Mouse (Mus musculus) heart, embryonic 11.5 days (tissue): ENCODE measurements around the gene 4930455H04Rik. TPM values are rescaled to one million over a fixed set of nuclear protein-coding genes. Genes with fewer than 3 reads are reported as not detected.

Experiments
- ATAC-seq: fragments of 200-750 bp; cut with Nextera tagmentation; replicated peaks from 2 replicates; pipeline ENCODE4 v1.8.0; 2017; ENCODE audit warnings: moderate library complexity; ENCODE audit not compliant: insufficient number of reproducible peaks, low FRiP score, low TSS enrichment
- H3K27ac ChIP-seq: fragments of 300-500 bp; sonication (generic); 2 replicates; pipeline ENCODE4 v1.5.1; 2014; ENCODE audit warnings: mild to moderate bottlenecking, low read depth, low read length
- H3K27me3 ChIP-seq: fragments of 300-500 bp; sonication (generic); 2 replicates; pipeline ENCODE4 v1.6.1; 2014; ENCODE audit warnings: mild to moderate bottlenecking, low read length, mixed read lengths; ENCODE audit not compliant: control insufficient read depth, insufficient read depth
- H3K36me3 ChIP-seq: fragments of 300-500 bp; sonication (generic); 2 replicates; pipeline ENCODE4 v1.6.1; 2014; ENCODE audit warnings: mild to moderate bottlenecking, low read length, moderate library complexity, mixed read lengths; ENCODE audit not compliant: control insufficient read depth, insufficient read depth
- H3K4me1 ChIP-seq: fragments of 300-500 bp; sonication (generic); 2 replicates; pipeline ENCODE4 v1.6.1; 2014; ENCODE audit warnings: low read length; ENCODE audit not compliant: control insufficient read depth, insufficient read depth
- H3K4me2 ChIP-seq: fragments of 300-500 bp; sonication (generic); 2 replicates; pipeline ENCODE4 v1.6.1; 2014; ENCODE audit warnings: mild to moderate bottlenecking, moderate library complexity
- H3K4me3 ChIP-seq: fragments of 300-500 bp; sonication (generic); 2 replicates; pipeline ENCODE4 v1.5.1; 2014; ENCODE audit warnings: low read depth, low read length
- H3K9ac ChIP-seq: fragments of 300-500 bp; sonication (generic); 2 replicates; pipeline ENCODE4 v1.6.1; 2014; ENCODE audit warnings: mild to moderate bottlenecking, low read depth, low read length, moderate library complexity
- H3K9me3 ChIP-seq: fragments of 300-500 bp; sonication (generic); replicated peaks from 2 replicates; pipeline ENCODE4 v1.6.1; 2016; ENCODE audit warnings: low read length; ENCODE audit not compliant: control insufficient read depth
- WGBS: fragments of 180-500 bp; shearing (Covaris S2); extraction: QIAGEN DNeasy Blood & Tissue Kit; methylation state at CpG from one replicate; pipeline ENCODE4 v1.1.7; 2014; ENCODE audit not compliant: insufficient replicate concordance; 5-methylcytosine and 5-hydroxymethylcytosine counted together
- polyA plus RNA-seq: library from polyadenylated mRNA; unstranded; fragments of >200 nt; fragmentation: Nextera tagmentation; extraction: Ambion mirVana; gene quantifications from 2 replicates; pipeline ENCODE4 v1.2.1, GENCODE M21; 2014

The 4930455H04Rik gene
- polyA plus RNA-seq, 1 experiment from 2014 or later, result not detected

DNA sequence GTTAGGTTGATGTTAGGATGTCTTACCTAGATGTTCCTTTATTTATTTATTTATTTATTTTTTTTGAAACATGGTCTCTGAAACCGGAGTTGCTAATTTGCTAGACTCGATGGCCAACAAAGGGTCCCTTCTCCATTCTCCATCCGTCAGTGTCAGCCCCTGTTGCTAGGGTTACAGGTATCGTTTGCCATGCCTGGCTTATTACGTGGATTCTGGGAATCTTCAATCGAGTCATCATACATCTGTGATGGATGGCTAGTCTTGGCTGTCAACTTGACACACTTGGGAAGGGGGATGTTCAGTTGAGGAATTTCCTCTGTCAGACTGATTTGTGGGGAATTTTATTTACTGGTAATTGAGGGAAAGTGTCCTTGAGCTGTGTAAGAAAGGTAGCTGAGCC, 25.3 kb upstream of the 4930455H04Rik start:
- Histone ChIP-seq H3K9me3 (no peaks in the 10 kb centered on the region), H3K4me2 (no peak overlapping the region), H3K4me3 (no peak overlapping the region), H3K27me3 (no peaks in the 10 kb centered on the region), H3K4me1 (peaks cover 11% of the 10 kb centered on the region), H3K36me3 (no peaks in the 10 kb centered on the region), H3K27ac (no peak overlapping the region), H3K9ac (no peak overlapping the region)
- 71% methylated on average over 6 of the region's 6 CpGs for WGBS
- ATAC-seq, result no peak

DNA sequence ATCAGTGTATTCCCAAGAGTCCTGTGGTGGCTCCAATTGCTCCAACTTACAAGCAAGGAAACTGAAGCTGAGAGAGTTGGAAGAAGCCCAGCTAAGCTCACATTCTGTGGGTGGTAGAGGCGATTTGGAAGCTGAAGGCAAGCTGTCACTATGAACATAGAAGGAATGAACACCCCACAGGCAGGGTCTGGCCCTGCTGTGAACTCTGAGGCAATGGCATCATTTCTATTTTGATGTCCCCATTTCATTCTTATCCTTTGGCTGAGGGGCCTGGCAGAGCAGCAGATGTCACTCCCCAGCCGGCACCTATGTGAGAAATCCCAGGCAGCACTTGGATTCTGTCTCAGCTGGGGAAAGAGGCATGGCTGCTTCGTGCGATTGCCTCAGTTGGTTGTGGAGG, 24.6 kb upstream of the 4930455H04Rik start:
- 52% methylated on average over 4 of the region's 4 CpGs for WGBS
- no peaks in the 10 kb centered on the region for H3K9me3 ChIP-seq
- peaks cover 11% of the 10 kb centered on the region for H3K4me1 ChIP-seq
- H3K27ac ChIP-seq, result 0 out of 2 replicates have a peak overlapping the region, but pooled peaks have one; percentile 29
- H3K9ac ChIP-seq, result no peak overlapping the region
- ATAC-seq, result no peak
- H3K4me2 ChIP-seq, result no peak overlapping the region
- H3K36me3 ChIP-seq, result no peaks in the 10 kb centered on the region
- no peaks in the 10 kb centered on the region for H3K27me3 ChIP-seq
- no peak overlapping the region for H3K4me3 ChIP-seq

DNA sequence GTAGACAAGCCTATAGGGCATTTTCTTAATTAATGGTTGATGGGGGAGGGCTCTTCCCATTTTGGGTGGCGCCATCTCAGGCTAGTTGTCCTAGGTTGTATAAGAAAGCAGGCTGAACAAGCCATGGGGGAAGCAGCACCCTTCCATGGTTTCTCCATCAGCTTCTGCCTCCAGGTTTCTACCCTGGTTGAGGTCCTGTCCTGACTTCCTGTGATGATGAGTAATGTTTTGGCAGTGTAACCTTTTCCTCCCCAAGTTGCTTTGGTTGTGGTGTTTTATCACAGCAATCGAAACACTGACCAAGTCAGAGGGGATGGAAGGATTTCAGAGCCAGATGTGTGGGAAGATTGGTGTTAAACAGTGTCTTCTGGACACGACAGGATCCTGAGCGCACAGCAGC, 21.6 kb upstream of the 4930455H04Rik start:
- no peaks in the 10 kb centered on the region for H3K9me3 ChIP-seq

GRCm38 (mm10) chr3:116950665-116951115, 17.4 kb upstream of the 4930455H04Rik start:
- Histone ChIP-seq H3K4me1 (no peaks in the 10 kb centered on the region), H3K36me3 (no peaks in the 10 kb centered on the region), H3K9ac (no peak overlapping the region), H3K4me2 (no peak overlapping the region), H3K27ac (no peak overlapping the region), H3K9me3 (no peaks in the 10 kb centered on the region), H3K27me3 (no peaks in the 10 kb centered on the region), H3K4me3 (no peak overlapping the region)
- 78% methylated on average over 6 of the region's 6 CpGs for WGBS
- no peak for ATAC-seq

More for the DNA sequence above, 21.6 kb upstream of the 4930455H04Rik start:
- no peak overlapping the region for H3K4me3 ChIP-seq
- no peak overlapping the region for H3K4me2 ChIP-seq
- H3K27ac ChIP-seq, result no peak overlapping the region
- no peak overlapping the region for H3K9ac ChIP-seq
- no peaks in the 10 kb centered on the region for H3K27me3 ChIP-seq
- H3K36me3 ChIP-seq, result no peaks in the 10 kb centered on the region
- 72% methylated on average over 4 of the region's 4 CpGs for WGBS
- ATAC-seq, result no peak
- peaks cover 11% of the 10 kb centered on the region for H3K4me1 ChIP-seq

GRCm38 (mm10) chr3:116951489-116951888, 16.6 kb upstream of the 4930455H04Rik start:
- Histone ChIP-seq H3K27me3 (no peaks in the 10 kb centered on the region), H3K36me3 (no peaks in the 10 kb centered on the region), H3K4me3 (no peak overlapping the region), H3K27ac (no peak overlapping the region), H3K4me1 (no peaks in the 10 kb centered on the region), H3K9me3 (no peaks in the 10 kb centered on the region), H3K4me2 (no peak overlapping the region), H3K9ac (no peak overlapping the region)
- 64% methylated on average over 3 of the region's 3 CpGs for WGBS
- ATAC-seq, result no peak

DNA sequence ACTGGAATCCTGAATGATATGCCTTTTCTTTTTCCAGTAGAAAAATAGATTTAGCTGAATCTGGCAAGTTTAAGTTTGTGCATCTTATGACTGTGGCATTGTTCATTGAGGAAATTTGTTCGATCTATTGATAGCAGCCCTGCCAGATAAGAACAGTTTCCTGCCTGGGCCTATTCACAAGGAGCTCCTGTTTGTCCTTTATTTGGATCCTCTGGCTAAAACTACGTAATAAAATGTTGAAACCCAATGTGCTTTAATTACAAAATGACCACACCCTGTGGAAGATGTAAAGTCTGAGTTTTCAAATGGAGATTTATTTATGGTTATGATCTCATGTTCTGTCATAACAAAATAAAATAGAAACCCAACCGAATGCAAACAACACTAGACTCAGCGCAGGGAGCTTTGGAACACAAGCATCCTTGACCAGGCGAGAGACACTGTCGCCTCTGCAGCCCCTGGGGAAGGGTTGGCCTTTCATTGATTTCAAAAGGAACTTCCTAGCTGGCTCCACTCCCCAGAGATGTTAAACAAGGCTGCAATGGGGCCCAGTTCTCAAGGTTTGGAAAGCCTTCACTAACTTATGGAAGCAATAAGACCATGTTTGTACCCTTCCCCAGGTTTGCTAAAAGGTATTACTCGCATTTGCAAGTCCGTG, 15.7 kb upstream of the 4930455H04Rik start:
- H3K4me3 ChIP-seq, result no peak overlapping the region
- no peaks in the 10 kb centered on the region for H3K4me1 ChIP-seq
- H3K4me2 ChIP-seq, result no peak overlapping the region
- WGBS, result 69% methylated on average over 8 of the region's 8 CpGs
- H3K9me3 ChIP-seq, result no peaks in the 10 kb centered on the region
- no peak overlapping the region for H3K9ac ChIP-seq
- no peaks in the 10 kb centered on the region for H3K27me3 ChIP-seq
- ATAC-seq, result no peak
- no peaks in the 10 kb centered on the region for H3K36me3 ChIP-seq
- no peak overlapping the region for H3K27ac ChIP-seq

DNA sequence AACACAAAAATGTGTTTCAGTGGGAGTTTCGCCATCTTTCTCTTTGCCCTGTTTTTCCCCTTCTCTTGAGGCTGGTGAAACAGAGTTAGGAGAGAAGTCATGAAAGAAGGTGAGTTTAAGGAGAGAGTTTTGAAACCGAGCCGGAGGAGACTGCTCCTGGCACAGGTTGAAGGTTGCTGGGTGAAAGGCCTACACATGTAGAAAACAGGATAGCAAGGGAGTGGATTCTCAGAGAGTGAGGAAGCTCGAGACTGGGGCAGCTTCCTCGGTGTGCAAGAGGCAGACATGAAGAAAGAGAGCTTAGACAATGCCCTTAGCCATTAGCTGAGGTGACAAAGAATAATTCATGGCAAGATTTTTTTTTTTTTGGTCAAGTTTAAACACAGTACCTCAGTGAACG, 14.7 kb upstream of the 4930455H04Rik start:
- H3K9ac ChIP-seq, result no peak overlapping the region
- no peaks in the 10 kb centered on the region for H3K9me3 ChIP-seq
- no peak for ATAC-seq
- no peak overlapping the region for H3K4me3 ChIP-seq
- no peak overlapping the region for H3K27ac ChIP-seq
- H3K4me1 ChIP-seq, result no peaks in the 10 kb centered on the region
- H3K27me3 ChIP-seq, result no peaks in the 10 kb centered on the region
- WGBS, result 80% methylated on average over 6 of the region's 6 CpGs
- no peaks in the 10 kb centered on the region for H3K36me3 ChIP-seq
- no peak overlapping the region for H3K4me2 ChIP-seq

DNA sequence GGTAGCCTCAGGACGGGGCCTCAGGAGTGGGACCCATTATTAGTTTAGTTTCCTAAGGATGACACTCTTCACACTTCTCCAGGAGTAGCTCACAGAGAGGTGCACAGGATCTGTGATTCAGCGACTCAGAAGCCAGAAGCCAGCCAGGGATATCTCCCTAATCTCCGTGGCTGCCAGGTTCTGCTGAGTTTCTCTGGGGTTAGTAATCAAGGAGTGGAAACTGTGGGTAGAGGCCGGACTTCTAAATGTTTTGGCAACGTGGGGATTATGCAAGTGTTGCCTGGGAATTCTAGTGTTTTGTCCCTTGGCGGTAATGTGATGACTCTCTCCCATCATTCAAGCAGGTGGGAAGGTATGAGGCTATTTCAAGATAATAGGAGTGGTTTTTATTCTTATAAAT, 13.0 kb upstream of the 4930455H04Rik start:
- no peak overlapping the region for H3K9ac ChIP-seq
- H3K27me3 ChIP-seq, result no peaks in the 10 kb centered on the region
- H3K4me3 ChIP-seq, result no peak overlapping the region
- H3K9me3 ChIP-seq, result no peaks in the 10 kb centered on the region
- ATAC-seq, result no peak
- H3K4me1 ChIP-seq, result no peaks in the 10 kb centered on the region
- no peak overlapping the region for H3K4me2 ChIP-seq
- H3K27ac ChIP-seq, result no peak overlapping the region
- WGBS, result 52% methylated on average over 6 of the region's 6 CpGs
- H3K36me3 ChIP-seq, result no peaks in the 10 kb centered on the region

DNA sequence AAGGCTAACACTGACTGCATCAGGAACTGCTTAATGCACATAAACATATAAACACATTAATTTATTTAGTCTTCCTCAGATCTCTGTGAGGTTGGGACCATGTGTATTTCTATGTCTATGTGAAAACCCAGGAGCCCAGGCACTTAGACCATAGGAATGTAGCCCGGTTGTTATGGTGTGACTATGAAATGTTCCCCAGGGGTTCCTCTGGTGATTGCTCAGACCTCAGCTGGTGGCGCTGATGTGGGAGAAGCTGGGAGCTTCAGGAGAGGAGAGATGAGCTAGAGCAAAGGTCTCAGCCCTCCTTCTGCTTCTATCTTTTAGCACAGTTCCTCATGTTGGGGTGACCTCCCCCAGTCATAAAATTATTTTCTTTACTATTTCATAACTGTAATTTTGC, 7.7 kb upstream of the 4930455H04Rik start:
- H3K36me3 ChIP-seq, result no peaks in the 10 kb centered on the region
- no peak overlapping the region for H3K9ac ChIP-seq
- H3K27me3 ChIP-seq, result no peaks in the 10 kb centered on the region
- no peak overlapping the region for H3K4me3 ChIP-seq
- no peaks in the 10 kb centered on the region for H3K9me3 ChIP-seq
- H3K4me1 ChIP-seq, result no peaks in the 10 kb centered on the region
- H3K4me2 ChIP-seq, result no peak overlapping the region
- no peak for ATAC-seq
- H3K27ac ChIP-seq, result no peak overlapping the region
- 66% methylated on average over 2 of the region's 2 CpGs for WGBS
